Mouse (Mus musculus) erythroblast, embryonic 14.5 days (primary cell): Measurements from ENCODE around the gene Elmo3. TPM values are rescaled to one million over a fixed set of nuclear protein-coding genes. Genes with fewer than 3 reads are reported as not detected.

Experiments used
- H3K27me3 ChIP-seq: 2 replicates; pipeline ENCODE4 v1.6.1; 2012; ENCODE audit warnings: inconsistent platforms; ENCODE audit not compliant: control insufficient read depth
- H3K36me3 ChIP-seq: 2 replicates; pipeline ENCODE4 v1.6.1; 2012; ENCODE audit warnings: mild to moderate bottlenecking, inconsistent platforms; ENCODE audit not compliant: control insufficient read depth
- H3K4me1 ChIP-seq: 2 replicates; pipeline ENCODE4 v1.6.1; 2012; ENCODE audit warnings: inconsistent platforms; ENCODE audit not compliant: control insufficient read depth
- H3K4me3 ChIP-seq: replicated peaks from 2 replicates; pipeline ENCODE3; 2012; ENCODE audit warnings: moderate library complexity, mild to moderate bottlenecking, inconsistent platforms
- H3K9me3 ChIP-seq: 2 replicates; pipeline ENCODE4 v1.6.1; 2012; ENCODE audit warnings: low read length, inconsistent platforms, mixed read lengths; ENCODE audit not compliant: control insufficient read depth
- GATA1 ChIP-seq: IDR thresholded peaks from 2 replicates; pipeline ENCODE4 v1.6.1; 2012; ENCODE audit warnings: low read length, inconsistent platforms, mixed read lengths
- TAL1 ChIP-seq: IDR thresholded peaks from 3 replicates; pipeline ENCODE4 v1.6.1; 2012; ENCODE audit warnings: low read length, inconsistent platforms, mixed read lengths
- polyA plus RNA-seq: library from polyadenylated mRNA; stranded (reverse); fragments of >175 nt; gene quantifications from 2 replicates; pipeline ENCODE4 v1.2.3, GENCODE M21; 2012

The Elmo3 gene
- polyA plus RNA-seq, 1 experiment, result 0.97 TPM

DNA sequence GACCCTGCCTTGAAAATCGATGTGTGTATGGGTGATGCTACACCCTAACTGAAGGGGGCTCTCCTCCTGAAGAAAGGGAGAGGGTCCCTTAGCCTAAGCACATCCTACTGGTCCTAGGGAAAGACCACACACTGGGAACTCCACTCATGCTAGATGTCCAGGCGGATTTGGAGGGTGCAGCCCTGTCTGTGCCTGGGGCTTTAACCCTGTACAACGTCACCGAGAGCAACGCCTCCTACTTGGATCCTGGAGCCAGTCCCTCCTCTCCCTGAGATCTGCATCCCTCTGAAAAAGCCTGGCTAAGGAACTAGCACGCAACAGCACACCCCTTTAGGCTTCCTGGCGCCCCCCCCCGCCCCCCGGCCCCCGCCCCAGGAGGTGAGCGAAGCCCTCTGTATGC, 30.0 kb upstream of the Elmo3 start:
- no peak overlapping the region for H3K4me3 ChIP-seq
- TF ChIP-seq GATA1 (no peak), TAL1 (no peak)
- peaks cover 26% of the 10 kb centered on the region for H3K4me1 ChIP-seq
- peaks cover 4% of the 10 kb centered on the region; the same call in 1 of the 2 replicates for H3K9me3 ChIP-seq
- H3K36me3 ChIP-seq, result no peaks in the 10 kb centered on the region
- peaks cover 100% of the 10 kb centered on the region for H3K27me3 ChIP-seq

DNA sequence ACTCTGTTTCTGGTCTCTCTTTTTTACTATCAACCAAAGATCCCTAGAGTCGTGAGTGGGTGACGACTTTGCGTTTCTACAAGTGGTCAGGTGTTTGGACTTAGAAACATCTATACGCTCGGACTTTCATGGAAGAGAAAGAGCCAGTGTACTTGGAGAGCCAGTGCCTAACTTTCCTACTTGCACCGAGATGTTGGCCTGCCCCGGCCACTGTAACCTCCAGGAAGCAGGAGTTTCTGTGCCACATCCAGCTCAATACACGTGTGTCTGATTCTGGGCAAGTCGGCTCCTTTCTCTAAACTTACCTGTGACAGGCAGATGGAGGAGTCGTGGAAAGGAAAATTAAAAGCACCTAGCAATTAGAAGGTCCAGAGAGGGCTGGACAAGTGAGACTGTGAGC, 29.6 kb upstream of the Elmo3 start, which contains the start of gene Nol3:
TSS of gene Nol3 (plus strand) at position 301 of the 400 bp plus-strand sequence.
- Histone ChIP-seq H3K36me3 (no peaks in the 10 kb centered on the region), H3K9me3 (peaks cover under 1% of the 10 kb centered on the region; the same call in 1 of the 2 replicates), H3K27me3 (peaks cover 99% of the 10 kb centered on the region), H3K4me3 (peak within 1 kb of the TSS; percentile 28), H3K4me1 (peaks cover 24% of the 10 kb centered on the region)
- TF ChIP-seq GATA1, result no peak
- no peak for TF ChIP-seq TAL1

DNA sequence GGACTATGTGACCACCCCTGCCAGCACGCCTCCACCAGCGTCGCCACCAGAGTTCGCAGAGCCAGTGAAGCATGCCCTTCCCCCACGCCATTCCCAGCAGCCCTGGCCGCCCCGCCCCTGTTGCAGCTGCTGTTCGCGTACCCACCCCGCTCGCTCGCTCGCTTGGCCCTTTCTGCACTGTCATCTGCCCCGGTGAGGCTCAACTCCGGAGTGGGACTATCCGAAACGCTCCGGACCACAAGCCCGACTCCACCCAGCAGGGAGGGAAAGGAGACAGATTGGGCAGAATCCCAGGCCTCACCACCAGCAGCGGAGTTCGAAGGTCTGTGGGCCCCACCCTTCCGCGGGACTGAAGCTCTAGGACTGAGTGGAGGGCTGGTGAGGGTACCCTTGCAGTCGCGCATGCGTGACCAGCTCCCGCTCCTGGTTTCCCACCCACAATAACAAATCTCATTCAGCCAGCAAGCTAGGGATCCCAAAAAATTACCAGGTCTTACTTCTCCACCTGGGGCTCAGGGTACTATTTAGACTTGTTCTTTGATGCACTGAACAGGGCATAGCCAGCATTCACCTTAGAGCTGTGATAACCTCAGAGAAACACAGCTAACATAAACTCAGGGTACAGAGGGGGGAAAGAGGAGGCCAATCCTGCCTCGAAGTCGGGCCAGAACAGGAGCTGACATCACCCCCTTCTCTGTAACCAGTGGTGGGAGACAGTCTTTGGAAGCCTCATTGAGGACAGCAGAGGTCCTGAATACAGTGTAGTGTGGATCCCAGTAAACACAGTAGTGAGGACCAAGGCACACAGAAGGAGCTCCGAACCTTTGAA, 28.9 kb upstream of the Elmo3 start:
- Histone ChIP-seq H3K27me3 (peaks cover 98% of the 10 kb centered on the region), H3K36me3 (no peaks in the 10 kb centered on the region), H3K9me3 (no peaks in the 10 kb centered on the region; the same call in 1 of the 2 replicates), H3K4me1 (peaks cover 24% of the 10 kb centered on the region), H3K4me3 (peak overlapping the region; percentile 28)
- TF ChIP-seq TAL1, result no peak
- TF ChIP-seq GATA1, result no peak

DNA sequence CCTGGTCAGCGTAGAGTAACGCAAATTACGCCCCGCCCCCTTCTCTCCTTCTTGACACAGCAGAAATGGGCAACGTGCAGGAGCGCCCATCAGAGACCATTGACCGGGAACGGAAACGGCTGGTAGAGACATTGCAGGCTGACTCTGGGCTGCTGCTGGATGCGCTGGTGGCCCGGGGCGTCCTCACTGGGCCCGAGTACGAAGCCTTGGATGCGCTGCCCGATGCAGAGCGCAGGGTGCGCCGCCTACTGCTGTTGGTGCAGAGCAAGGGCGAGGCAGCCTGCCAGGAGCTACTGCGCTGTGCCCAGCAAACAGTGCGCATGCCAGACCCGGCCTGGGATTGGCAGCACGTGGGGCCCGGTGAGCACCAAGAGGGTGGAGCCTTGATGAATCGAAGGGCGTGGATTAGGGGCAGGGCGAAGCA, 26.5 kb upstream of the Elmo3 start:
- Histone ChIP-seq H3K4me3 (peak overlapping the region; percentile 22), H3K36me3 (no peaks in the 10 kb centered on the region), H3K27me3 (peaks cover 90% of the 10 kb centered on the region), H3K4me1 (peaks cover 38% of the 10 kb centered on the region), H3K9me3 (no peaks in the 10 kb centered on the region; the same call in 1 of the 2 replicates)
- TF ChIP-seq GATA1, result no peak
- no peak for TF ChIP-seq TAL1

DNA sequence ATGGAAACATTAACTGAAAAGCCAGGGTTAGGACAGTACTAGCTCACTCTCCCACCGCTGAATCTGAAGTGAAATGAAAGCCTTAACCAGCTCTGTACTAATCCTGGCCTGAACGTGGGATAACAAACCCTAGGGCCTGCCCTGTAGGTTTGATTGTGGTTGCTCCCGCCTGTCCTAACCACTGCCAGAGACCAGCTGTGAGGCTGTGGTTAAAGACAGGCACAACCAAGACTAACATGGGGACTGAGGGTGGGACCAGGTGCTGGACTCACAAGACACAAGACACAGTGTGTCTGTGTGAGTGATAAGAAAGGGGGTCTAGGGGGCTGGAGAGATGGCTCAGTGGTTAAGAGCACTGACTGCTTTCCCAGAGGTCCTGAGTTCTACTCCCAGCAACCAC, 24.8 kb upstream of the Elmo3 start:
- TF ChIP-seq TAL1 (no peak), GATA1 (no peak)
- no peaks in the 10 kb centered on the region for H3K36me3 ChIP-seq
- H3K4me3 ChIP-seq, result no peak overlapping the region
- H3K9me3 ChIP-seq, result no peaks in the 10 kb centered on the region; the same call in 1 of the 2 replicates
- H3K27me3 ChIP-seq, result peaks cover 85% of the 10 kb centered on the region
- H3K4me1 ChIP-seq, result peaks cover 38% of the 10 kb centered on the region

DNA sequence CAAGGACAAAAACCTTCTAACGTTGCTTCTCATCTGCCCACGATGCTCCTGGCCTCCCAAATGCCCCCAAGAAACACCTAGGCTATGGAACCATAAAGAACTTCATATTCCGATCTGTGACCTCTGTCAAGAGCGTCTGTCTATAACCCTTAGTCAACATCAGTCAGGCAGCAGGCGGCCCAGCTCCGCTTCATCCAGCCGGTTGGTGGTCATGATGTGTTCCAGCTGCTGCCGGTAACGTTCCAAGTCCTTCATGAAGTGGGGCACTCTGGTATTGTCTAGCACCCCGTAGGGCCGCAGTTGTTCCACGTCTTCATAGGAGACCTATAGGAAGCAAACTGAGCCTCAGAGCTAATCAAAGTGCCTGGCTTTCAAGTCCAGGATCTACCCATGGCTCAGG, 23.6 kb upstream of the Elmo3 start:
- peaks cover 27% of the 10 kb centered on the region for H3K4me1 ChIP-seq
- TF ChIP-seq TAL1, result no peak
- TF ChIP-seq GATA1, result no peak
- peaks cover 84% of the 10 kb centered on the region for H3K27me3 ChIP-seq
- H3K36me3 ChIP-seq, result no peaks in the 10 kb centered on the region
- no peaks in the 10 kb centered on the region; the same call in 1 of the 2 replicates for H3K9me3 ChIP-seq
- H3K4me3 ChIP-seq, result no peak overlapping the region

DNA sequence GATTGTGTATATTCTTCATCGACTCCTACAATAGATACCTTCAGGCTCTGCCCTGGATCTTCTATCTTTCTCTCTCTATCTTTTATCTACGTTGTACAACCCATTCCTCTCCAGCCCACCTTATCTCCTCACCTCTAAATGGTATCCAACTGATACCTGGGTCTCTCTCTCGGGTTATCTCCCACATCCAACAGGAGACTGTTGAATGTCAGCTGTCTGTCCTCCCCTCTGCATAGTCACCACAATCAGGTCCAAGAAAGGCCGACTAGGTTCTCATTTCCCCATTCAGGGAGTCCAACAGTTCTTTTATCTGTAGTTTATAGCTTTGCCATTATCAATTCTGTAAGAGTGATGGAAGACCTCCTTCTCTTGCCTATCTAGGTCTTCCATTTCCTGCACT, 23.2 kb upstream of the Elmo3 start:
- no peak for TF ChIP-seq TAL1
- no peak for TF ChIP-seq GATA1
- no peaks in the 10 kb centered on the region for H3K36me3 ChIP-seq
- H3K9me3 ChIP-seq, result no peaks in the 10 kb centered on the region; the same call in 1 of the 2 replicates
- H3K27me3 ChIP-seq, result peaks cover 80% of the 10 kb centered on the region
- H3K4me1 ChIP-seq, result peaks cover 27% of the 10 kb centered on the region
- H3K4me3 ChIP-seq, result no peak overlapping the region

DNA sequence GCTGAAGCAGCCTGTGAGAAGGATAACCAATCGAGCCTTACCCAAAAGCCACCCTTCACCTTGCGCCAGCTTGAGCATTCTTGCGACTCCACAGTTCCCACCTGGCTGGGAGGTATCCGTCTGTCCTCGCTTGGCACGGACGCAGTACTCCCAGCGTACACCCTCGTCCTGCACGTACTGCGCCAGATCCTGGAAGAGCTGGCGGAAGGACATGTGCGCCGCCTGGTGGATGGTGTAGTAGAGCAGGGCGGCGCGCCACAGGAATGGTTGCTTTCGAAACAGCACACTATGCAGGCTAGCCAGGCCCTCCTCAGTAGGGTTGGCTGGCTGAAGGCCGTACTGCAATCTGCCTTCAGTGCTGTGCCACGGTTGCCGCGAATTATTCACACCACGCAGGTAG, 22.3 kb upstream of the Elmo3 start:
- no peaks in the 10 kb centered on the region for H3K36me3 ChIP-seq
- H3K4me3 ChIP-seq, result peak overlapping the region; percentile 5
- peaks cover 72% of the 10 kb centered on the region for H3K27me3 ChIP-seq
- H3K4me1 ChIP-seq, result peaks cover 27% of the 10 kb centered on the region
- TF ChIP-seq TAL1 (no peak), GATA1 (no peak)
- no peaks in the 10 kb centered on the region; the same call in 1 of the 2 replicates for H3K9me3 ChIP-seq

DNA sequence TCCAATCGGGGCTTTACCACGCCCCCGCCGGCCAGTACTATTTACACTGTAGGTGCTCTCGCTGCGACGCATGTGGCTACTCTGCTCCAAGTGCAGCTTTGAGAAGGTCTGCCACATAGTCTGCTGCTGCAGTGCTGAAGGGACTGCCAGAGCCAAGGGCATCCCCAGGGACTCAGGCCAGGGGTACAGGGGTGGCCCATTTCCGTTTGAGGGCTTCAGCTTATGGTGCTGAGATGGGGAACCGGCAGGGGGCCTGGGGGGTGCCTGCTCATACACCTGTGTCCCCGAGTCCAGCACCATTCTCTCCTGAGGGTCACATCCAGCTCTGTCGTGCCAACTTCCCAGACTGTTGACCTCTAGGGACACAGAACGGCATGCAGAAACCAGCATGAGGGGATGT, 19.9 kb upstream of the Elmo3 start:
- Histone ChIP-seq H3K27me3 (peaks cover 62% of the 10 kb centered on the region), H3K4me1 (peaks cover 33% of the 10 kb centered on the region), H3K9me3 (no peaks in the 10 kb centered on the region), H3K36me3 (no peaks in the 10 kb centered on the region), H3K4me3 (no peak overlapping the region)
- TF ChIP-seq TAL1 (no peak), GATA1 (no peak)
